Mouse (Mus musculus) CD4-positive, CD25-positive, alpha-beta regulatory T cell, adult 4 months (primary cell): Measurements from ENCODE around the gene Spdye4c. TPM values are rescaled to one million over a fixed set of nuclear protein-coding genes. Genes with fewer than 3 reads are reported as not detected.

ENCODE experiments used
- ATAC-seq: one replicate; pipeline ENCODE4 v1.8.0; 2017
- polyA plus RNA-seq, 2 experiments: library from polyadenylated mRNA; unstranded; fragments of 100-300 nt; shearing (Covaris generic); gene quantifications; one replicate each; pipeline ENCODE4 v1.2.1; 2017

Spdye4c gene
- polyA plus RNA-seq, 2 experiments from 2014 or later, result not detected

DNA sequence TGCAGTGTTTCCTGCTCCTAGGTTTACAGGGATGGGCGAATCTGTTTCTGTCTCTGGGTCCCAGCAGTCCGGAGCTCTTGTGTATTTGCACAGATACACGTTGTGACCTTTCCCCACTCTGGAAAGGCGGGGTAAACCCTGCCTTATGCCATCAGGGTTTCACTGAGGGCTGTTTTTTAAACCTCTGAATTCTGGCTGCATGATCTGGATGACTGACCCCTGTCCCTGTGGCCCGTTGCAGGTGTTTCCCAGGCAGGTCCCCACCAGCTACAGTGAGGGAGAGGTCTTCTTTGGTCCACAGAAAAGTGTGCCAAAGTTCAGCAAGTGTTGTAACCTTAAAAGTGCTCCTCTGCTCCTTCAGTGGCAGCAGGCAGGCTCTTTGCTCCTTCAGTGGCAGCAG is 18.3 kb downstream of the Spdye4c start:
- ATAC-seq, result no peak

DNA sequence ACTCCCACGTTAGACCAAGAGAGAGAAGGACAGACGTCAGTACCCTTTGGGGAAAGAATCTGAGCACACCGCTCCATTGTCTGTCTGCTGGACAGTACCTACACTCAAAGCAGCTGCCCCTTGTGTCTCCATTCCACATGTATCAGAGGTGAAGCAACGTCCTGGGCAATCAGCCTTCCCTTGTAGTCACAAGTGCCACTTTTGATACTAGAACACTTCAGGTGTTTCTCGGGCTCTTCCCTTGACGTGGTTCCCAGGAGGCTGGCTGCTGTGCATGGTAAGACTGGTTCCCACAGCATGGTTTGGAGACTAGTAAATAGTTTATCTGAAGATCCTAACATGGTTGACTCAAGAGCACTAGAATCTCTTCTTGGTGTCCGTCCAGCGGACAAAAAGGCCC is 20.2 kb downstream of the Spdye4c start:
- ATAC-seq, result no peak

DNA sequence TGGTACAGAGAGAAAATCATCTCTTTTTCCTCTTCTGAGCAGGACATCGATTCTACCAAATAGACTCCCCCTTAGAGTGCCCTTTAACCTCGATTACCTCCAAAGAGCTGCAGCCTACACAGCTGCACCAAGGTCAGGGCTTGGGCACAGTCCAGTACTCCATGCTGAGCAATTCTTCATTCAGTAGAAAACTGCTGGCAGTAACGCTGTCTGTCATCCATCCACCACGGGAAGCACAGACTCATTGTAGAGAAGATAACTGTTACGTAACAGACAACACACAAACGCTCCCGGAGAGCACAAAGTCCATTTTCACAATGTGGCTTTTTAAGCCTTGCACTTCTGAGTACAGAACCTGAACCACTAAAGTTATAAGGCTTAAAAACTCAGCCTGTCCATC is 21.3 kb downstream of the Spdye4c start:
- no peak for ATAC-seq

DNA sequence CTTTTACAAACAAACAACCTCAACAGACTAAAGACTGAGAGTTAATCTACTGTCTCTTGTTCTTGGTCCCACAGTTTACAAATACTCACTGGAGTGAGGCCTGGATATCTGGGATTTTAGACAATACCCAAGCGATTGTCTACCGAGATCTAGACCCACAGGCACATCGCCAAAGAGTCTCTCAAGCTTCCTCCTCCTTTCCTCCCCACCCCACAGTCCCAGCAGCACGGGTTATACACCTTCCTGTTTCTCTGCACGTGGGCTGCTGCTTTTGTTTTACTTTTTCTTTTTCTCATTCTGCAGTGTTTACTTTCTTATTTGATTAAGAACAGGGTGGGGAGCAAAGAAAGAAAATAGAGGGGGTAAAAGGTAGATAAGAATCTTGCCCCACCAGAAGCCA is 22.4 kb downstream of the Spdye4c start:
- no peak for ATAC-seq

DNA sequence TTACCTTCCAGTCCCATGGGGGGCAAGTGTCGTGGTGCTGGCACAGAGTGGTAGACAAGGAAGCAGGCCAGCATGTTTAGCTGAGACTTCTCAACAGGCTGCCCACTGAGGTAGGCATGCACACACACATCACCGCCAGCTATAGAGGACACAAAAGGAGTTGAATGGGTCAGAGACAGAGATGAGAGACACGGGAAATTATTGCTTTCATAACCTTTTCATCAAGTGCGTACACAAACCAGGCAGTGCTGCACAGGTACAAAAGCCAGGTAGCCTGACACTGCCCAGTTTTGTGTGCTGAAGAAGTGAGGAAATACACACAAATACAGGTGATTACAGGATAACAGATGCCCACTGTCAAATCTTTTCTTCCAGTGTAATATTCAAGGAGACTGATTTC is 24.4 kb downstream of the Spdye4c start:
- no peak for ATAC-seq

DNA sequence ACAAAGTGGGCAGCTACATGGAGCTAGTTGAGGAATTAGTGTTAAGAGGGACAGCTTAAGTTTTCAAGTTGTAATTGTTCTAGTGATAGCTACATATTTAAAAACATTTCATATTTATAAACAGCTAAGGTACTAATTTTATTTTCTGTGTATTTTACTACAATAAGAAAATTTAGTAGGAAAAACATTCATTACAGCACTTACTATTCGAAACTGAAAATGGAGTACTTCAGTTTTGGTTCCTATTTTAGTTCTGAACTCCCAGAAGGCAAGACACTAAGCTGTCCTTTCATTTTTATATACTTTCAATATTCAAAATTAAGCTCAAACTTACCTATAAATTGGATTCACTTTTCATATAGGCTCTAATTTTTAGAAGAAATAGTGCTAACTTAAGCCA is 29.6 kb downstream of the Spdye4c start:
- no peak for ATAC-seq

Other genes with a start within 250 kb of the Spdye4c start
- gene Anapc1, start 96.2 kb downstream of the Spdye4c start, polyA plus RNA-seq, result 10 to 100 TPM; 44.4 to 57.1 TPM
- under 1 TPM; 0.15 to 0.51 TPM for gene Mertk, start 107.7 kb downstream of the Spdye4c start, polyA plus RNA-seq
- 10 to 100 TPM; 18.4 to 22.1 TPM for gene Tmem87b, start 226.9 kb downstream of the Spdye4c start, polyA plus RNA-seq